Mouse (Mus musculus): ENCODE results near the gene Sprr2h.

Sprr2h gene

DNA sequence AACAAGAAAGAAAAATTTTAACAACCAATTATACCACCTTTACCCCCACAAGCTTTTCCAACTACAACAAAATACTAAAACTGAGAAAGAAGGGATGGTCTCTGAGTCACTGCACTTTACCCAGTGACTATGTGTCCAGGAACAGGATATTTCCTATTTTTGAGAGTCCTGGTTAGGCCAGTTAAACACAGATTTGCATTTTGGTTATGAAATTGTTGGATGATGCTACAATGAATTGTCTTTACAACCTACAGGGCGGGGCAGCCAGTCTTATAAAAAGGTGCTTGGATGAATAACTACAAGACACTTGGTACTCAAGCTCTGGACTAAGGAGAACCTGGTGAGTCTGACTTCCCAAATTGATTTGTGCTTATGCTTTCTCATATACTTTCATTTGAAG, at the start of gene Sprr2h:
Sprr2h (plus strand) TSS at position 301 of the 400 bp plus-strand sequence.
- no peak for DNase-seq

DNA sequence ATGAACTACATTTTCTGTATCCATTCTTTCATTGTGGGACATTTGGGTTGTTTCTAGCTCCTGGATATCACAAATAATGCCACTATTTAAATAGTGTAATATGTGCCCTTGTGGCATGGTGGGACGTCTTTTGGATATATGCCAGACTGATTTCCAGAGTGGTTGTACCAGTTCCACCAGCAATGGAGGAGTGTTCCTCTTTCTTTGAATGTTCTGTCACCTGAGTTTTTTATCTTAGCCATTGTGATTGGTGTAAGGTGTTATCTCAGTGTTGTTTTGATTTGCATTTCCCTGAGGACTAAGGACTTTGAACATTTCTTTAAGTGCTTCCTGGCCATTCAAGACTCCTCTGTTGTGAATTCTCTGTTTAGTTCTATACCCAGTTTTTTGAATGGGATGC, 49.2 kb upstream of the Sprr2h start:
- no peak for DNase-seq

DNA sequence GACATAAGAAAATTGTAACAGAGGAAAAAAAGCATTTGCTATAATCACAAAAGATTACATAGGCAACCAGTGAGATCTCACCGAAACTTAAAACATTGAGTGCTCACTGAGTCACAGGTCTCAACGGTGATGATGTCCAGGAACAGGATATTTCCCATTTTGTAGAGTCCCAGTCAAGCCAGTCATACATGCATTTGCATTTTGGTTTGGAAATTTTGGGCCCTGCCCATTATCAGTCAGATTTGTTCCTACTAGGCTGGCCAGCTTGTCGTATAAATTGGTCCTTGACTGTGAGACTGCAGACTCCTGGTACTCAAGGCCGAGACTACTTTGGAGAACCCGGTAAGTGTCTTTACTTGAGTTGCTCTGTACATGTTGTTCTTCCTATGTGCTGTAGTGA, 46.6 kb upstream of the Sprr2h start, which contains the start of gene Sprr2d:
Sprr2d (plus strand) TSS at position 301 of the 400 bp plus-strand sequence.
- DNase-seq, result no peak

DNA sequence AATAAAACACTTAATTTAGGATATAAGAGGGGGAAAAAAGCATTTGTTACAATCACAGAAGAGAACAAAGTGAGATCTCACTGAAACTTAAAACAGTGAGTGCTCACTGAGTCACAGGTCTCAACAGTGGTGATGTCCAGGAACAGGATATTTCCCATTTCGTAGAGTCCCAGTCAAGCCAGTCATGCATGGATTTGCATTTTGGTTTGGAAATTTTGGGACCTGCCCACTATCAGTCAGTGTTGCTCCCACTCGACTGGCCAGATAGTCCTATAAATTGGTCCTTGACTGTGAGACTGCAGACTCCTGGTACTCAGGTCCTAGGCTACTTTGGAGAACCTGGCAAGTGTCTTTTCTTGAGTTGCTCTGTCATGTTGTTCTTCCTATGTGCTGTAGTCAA, 33.6 kb upstream of the Sprr2h start, which contains the start of gene Sprr2e:
Sprr2e (plus strand) TSS at position 301 of the 400 bp plus-strand sequence.
- DNase-seq, result no peak

DNA sequence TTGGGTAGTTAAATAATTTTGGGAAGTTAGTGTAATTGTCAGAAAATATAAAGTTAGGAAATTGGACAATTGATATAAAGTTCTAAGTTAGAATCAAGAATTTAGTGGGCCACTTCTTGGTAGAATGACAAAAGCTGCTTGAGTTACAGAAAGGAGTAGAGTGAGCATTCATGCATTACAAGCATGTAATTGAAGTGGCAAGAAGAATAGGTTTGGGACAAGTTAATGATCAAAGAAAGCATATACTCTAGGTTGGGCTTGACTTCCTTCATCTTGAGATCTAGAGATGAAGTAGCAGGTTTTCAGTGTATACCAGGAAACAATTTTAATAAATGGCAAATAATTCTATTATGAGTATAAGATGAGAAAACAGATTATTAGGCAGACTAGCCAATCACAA, 23.9 kb upstream of the Sprr2h start:
- DNase-seq, result no peak

DNA sequence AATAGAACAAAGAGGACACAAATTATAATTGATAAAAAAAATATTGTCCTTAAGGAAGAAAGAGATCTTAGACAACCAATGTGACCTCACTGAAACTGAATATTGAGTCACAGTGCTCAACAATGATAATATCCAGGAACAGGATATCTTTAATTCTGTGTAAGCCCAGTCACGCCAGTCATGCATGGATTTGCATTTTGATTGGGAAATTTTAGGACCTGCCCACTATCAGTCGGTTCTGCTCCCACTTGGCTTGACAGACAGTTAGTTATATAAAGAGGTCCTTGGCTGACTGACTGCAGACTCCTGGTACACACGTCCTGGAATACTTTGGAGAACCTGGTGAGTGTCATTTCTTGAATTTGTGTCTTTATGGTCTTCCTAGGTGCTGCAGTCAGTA, 20.6 kb upstream of the Sprr2h start, which contains the start of gene Sprr2f:
Sprr2f (plus strand) TSS at position 301 of the 400 bp plus-strand sequence.
- DNase-seq, result no peak

DNA sequence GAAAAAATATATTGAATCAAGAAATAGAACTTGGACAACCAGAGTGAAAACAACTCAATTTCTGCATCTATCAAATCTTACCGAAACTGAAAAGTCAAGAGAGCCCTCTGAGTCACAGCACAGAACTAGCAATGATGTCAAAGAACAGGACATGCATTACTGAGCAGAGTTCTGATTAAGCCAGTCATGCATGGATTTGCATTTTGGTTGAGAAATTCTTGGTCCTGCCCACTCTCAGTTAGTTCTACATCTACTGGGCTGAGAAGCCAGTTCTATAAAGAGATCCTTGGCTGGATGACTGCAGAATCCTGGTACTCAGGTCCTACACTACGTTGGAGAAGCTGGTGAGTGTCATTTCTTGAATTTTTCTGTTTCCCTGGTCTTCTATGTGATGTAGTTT, 11.9 kb upstream of the Sprr2h start:
- no peak for DNase-seq

DNA sequence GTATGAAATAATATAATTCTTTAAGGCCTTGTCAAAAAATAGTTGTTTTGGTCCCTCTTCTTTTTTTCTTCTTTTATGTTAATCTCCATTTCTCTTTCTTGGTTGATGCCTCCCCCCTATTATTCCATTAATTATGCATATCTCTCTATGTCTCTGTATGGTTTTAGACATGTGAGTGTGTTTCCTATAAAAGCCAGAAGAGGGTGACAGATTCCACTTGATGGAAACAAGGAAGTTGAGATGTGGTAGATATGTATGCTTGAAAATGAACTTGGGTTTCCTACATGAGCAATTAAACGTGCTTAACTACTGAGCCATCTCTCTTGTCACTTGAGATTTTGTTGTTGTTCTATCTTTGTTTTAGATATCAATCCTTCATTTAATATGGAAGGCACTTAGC, 8.8 kb downstream of the Sprr2h start:
- no peak for DNase-seq

DNA sequence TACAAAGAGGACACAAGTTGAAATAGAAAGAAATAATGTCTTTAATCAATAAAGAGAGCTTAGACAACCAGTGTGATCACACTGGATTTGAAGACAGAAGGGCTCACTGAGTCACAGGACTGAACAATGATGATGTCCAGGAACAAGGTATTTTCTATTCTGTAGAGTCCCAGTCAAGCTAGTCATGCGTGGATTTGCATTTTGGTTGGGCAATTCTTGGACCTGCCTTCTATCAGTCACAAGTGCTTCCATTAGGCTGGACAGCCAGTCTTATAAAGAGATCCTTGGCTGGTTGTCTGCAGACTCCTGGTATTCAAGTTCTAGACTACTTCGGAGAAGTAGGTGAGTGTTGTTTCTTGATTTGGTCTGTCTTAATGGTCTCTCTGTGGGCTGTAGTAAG, 22.2 kb downstream of the Sprr2h start, which contains the start of gene Sprr2i:
Sprr2i (plus strand) TSS at position 301 of the 400 bp plus-strand sequence.
- DNase-seq, result no peak

DNA sequence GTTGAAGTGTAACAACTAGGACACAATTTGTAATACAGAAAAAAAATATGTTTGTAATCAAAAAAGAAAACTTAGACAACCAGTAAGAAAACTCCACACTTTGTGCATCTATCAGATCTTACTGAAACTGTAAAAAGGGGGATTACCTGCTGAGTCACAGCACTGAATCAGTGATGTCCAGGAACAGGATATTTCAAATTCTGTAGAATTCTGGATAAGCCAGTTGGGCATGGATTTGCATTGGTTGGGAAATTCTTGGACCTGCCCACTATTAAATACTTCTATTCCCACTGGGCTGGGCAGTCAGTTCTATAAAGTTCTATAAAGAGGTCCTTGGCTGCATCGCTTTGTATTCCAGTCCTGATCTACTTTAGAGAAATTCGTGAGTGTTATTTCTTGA, 32.3 kb downstream of the Sprr2h start, which contains the start of gene Sprr2j-ps:
Sprr2j-ps (plus strand) TSS at position 301 of the 400 bp plus-strand sequence.
- no peak for DNase-seq

DNA sequence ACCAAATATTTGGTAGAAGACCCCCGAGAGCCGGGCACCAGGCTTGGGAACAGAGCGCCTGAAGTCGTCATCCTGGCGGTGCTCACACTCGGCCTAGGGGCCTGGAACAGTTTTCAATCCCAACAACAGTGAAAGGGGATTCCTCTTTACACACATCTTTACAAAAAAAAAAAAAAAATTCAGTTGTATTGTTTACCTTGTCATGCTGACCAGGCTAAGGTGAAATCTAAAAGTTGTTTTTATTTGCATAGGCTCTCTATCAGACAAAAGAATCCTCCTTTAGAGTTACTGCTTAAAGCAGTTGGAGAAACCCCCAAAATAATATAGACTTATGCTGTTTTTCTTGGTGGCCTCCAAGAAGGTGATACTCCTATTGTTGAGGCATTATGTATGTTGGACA, 43.8 kb downstream of the Sprr2h start, which contains the start of gene Gm9774:
Gm9774 (minus strand) TSS at position 101 of the 400 bp plus-strand sequence.
- DNase-seq, result no peak

DNA sequence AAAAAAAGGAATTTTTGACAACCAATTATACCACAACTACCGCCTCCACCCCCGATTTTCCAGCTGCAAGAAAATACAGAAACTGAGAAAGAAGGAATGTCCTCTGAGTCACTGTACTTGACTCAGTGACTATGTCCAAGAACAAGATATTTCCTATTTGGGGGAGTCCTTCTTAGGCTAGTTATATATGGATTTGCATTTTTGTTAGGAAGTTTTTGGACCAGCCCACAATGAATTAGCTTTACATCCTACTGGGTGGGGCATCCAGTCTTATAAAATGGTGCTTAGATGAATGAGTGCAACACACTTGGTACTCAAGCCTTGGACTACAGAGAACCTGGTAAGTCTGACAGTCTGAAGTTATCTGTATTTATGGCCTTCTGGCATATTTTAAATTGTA, 46.8 kb downstream of the Sprr2h start, which contains the start of gene Sprr2k:
Sprr2k (plus strand) TSS at position 301 of the 400 bp plus-strand sequence.
- DNase-seq, result no peak

Measured in cerebellum, adult 9-10 months (tissue).